Mouse (Mus musculus) liver, embryonic 14.5 days (tissue): ENCODE results near the gene Bmp5.

Experiments
- CTCF ChIP-seq: IDR thresholded peaks from 2 replicates; pipeline ENCODE4 v1.5.1; 2016; ENCODE audit warnings: antibody characterized with exemption, low read depth, control low read depth
- EP300 ChIP-seq: IDR thresholded peaks from 2 replicates; pipeline ENCODE4 v1.6.1; 2016; ENCODE audit warnings: antibody characterized with exemption, low read depth

DNA sequence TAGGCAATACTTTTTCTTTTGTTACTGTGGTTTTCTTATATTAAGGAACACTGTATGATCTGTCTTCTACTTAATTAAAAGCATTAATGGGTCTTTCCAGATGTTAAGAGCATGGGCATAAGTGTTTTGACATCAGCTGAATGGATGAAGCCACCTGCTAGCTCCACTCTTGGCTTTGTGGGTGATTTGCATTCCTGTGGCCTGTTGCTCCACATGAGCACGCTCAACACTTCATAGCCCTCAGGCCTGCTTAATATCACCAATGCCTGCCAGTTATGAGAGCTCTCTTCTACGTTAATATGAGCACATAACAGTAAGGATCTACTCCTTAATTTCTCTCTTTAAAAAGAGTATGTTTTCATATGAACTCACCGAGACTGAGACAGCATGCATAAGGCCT lies 169.5 kb downstream of the Bmp5 start:
- TF ChIP-seq CTCF, result no peak
- no peak for TF ChIP-seq EP300
